Mouse (Mus musculus) midbrain, embryonic 15.5 days (tissue): ENCODE data around the gene Gm42417. TPM values are rescaled to one million over a fixed set of nuclear protein-coding genes. Genes with fewer than 3 reads are reported as not detected.

Experiments
- ATAC-seq: fragments of 200-750 bp; cut with Nextera tagmentation; replicated peaks from 2 replicates; pipeline ENCODE4 v1.8.0; 2017; ENCODE audit warnings: moderate TSS enrichment
- H3K27ac ChIP-seq: fragments of 300-500 bp; sonication (generic); 2 replicates; pipeline ENCODE4 v1.5.1; 2015; ENCODE audit warnings: mild to moderate bottlenecking, inconsistent platforms
- H3K27me3 ChIP-seq: fragments of 300-500 bp; sonication (generic); replicated peaks from 2 replicates; pipeline ENCODE4 v1.6.1; 2015; ENCODE audit warnings: inconsistent platforms
- H3K36me3 ChIP-seq: fragments of 300-500 bp; sonication (generic); replicated peaks from 2 replicates; pipeline ENCODE4 v1.6.1; 2015; ENCODE audit warnings: inconsistent platforms
- H3K4me1 ChIP-seq: fragments of 300-500 bp; sonication (generic); 2 replicates; pipeline ENCODE4 v1.6.1; 2015; ENCODE audit warnings: inconsistent platforms
- H3K4me2 ChIP-seq: fragments of 300-500 bp; sonication (generic); 2 replicates; pipeline ENCODE4 v1.6.1; 2015; ENCODE audit warnings: inconsistent platforms, mild to moderate bottlenecking, moderate library complexity
- H3K4me3 ChIP-seq: fragments of 300-500 bp; sonication (generic); 2 replicates; pipeline ENCODE4 v1.5.1; 2015; ENCODE audit warnings: mild to moderate bottlenecking, inconsistent platforms
- H3K9ac ChIP-seq: fragments of 300-500 bp; sonication (generic); 2 replicates; pipeline ENCODE4 v1.6.1; 2015; ENCODE audit warnings: mild to moderate bottlenecking, inconsistent platforms
- H3K9me3 ChIP-seq: fragments of 300-500 bp; sonication (generic); 2 replicates; pipeline ENCODE4 v1.6.1; 2016; ENCODE audit warnings: inconsistent platforms
- WGBS: fragments of 180-500 bp; shearing (Covaris S2); methylation state at CpG from one replicate; pipeline ENCODE4 v1.1.7; 2015; ENCODE audit warnings: mixed read lengths; 5-methylcytosine and 5-hydroxymethylcytosine counted together
- polyA plus RNA-seq: library from polyadenylated mRNA; unstranded; fragments of >200 nt; fragmentation: Nextera tagmentation; extraction: Ambion mirVana; gene quantifications from 2 replicates; pipeline ENCODE4 v1.2.1, GENCODE M21; 2015

Gene Gm42417
- 0.33 and 0.81 TPM in 2 replicates for polyA plus RNA-seq

GRCm38 (mm10) chr1:36539186-36539585 lies at the start of gene Gm42417:
Gene Gm42417 (minus strand): TSS chr1:36539429.
- Histone ChIP-seq H3K4me2 (no peak within 1 kb of the TSS), H3K4me1 (no peaks in the 10 kb centered on the region), H3K27ac (no peak within 1 kb of the TSS), H3K9me3 (no peaks in the 10 kb centered on the region), H3K9ac (no peak within 1 kb of the TSS), H3K27me3 (no peaks in the 10 kb centered on the region), H3K36me3 (peaks cover 23% of the 10 kb centered on the region; the same call in 1 of the 2 replicates), H3K4me3 (no peak within 1 kb of the TSS)
- WGBS, result 72% methylated on average over 9 of the region's 9 CpGs
- ATAC-seq, result no peak

- Histone ChIP-seq H3K4me1 (peaks cover 10% of the 10 kb centered on the region; the same call in 1 of the 2 replicates), H3K36me3 (no peaks in the 10 kb centered on the region), H3K9ac (no peak overlapping the region), H3K4me2 (no peak overlapping the region), H3K27me3 (peaks cover 7% of the 10 kb centered on the region; the same call in 1 of the 2 replicates), H3K27ac (no peak overlapping the region), H3K9me3 (no peaks in the 10 kb centered on the region), H3K4me3 (no peak overlapping the region)
- WGBS, result 88% methylated on average over 6 of the region's 6 CpGs
- no peak for ATAC-seq
Measured at GRCm38 (mm10) chr1:36587860-36588259, 48.6 kb upstream of the Gm42417 start.

- Histone ChIP-seq H3K36me3 (no peaks in the 10 kb centered on the region), H3K9ac (no peak overlapping the region), H3K4me2 (no peak overlapping the region), H3K9me3 (no peaks in the 10 kb centered on the region), H3K4me3 (no peak overlapping the region), H3K27me3 (peaks cover 8% of the 10 kb centered on the region; the same call in 1 of the 2 replicates), H3K27ac (no peak overlapping the region), H3K4me1 (peaks cover 11% of the 10 kb centered on the region)
- WGBS, result 49% methylated on average over 4 of the region's 4 CpGs
- no peak for ATAC-seq
Measured at GRCm38 (mm10) chr1:36586288-36586687, 47.1 kb upstream of the Gm42417 start.

- no peak overlapping the region for H3K4me3 ChIP-seq
- no peak for ATAC-seq
- H3K4me2 ChIP-seq, result no peak overlapping the region
- H3K9ac ChIP-seq, result no peak overlapping the region
- peaks cover 8% of the 10 kb centered on the region; the same call in 1 of the 2 replicates for H3K27me3 ChIP-seq
- H3K27ac ChIP-seq, result no peak overlapping the region
- no peaks in the 10 kb centered on the region for H3K36me3 ChIP-seq
- H3K9me3 ChIP-seq, result no peaks in the 10 kb centered on the region
- H3K4me1 ChIP-seq, result peaks cover 17% of the 10 kb centered on the region
- WGBS, result 86% methylated on average over 8 of the region's 8 CpGs
Measured at GRCm38 (mm10) chr1:36583408-36584116, 44.3 kb upstream of the Gm42417 start.

GRCm38 (mm10) chr1:36582211-36582610 lies 43.0 kb upstream of the Gm42417 start:
- Histone ChIP-seq H3K4me2 (no peak overlapping the region), H3K9ac (no peak overlapping the region), H3K4me3 (no peak overlapping the region), H3K27me3 (peaks cover 8% of the 10 kb centered on the region; the same call in 1 of the 2 replicates), H3K4me1 (peaks cover 17% of the 10 kb centered on the region), H3K27ac (no peak overlapping the region), H3K9me3 (no peaks in the 10 kb centered on the region), H3K36me3 (no peaks in the 10 kb centered on the region)
- ATAC-seq, result no peak
- WGBS, result 72% methylated on average over 8 of the region's 8 CpGs

- no peak for ATAC-seq
- H3K4me1 ChIP-seq, result peaks cover 17% of the 10 kb centered on the region
- no peak overlapping the region for H3K4me2 ChIP-seq
- H3K9me3 ChIP-seq, result no peaks in the 10 kb centered on the region
- peaks cover 8% of the 10 kb centered on the region; the same call in 1 of the 2 replicates for H3K27me3 ChIP-seq
- 51% methylated on average over 5 of the region's 5 CpGs for WGBS
- no peaks in the 10 kb centered on the region for H3K36me3 ChIP-seq
- no peak overlapping the region for H3K4me3 ChIP-seq
- H3K27ac ChIP-seq, result peak overlapping the region; percentile 84; the same call in 1 of the 2 replicates
- H3K9ac ChIP-seq, result no peak overlapping the region
Measured at GRCm38 (mm10) chr1:36581260-36581659, 42.0 kb upstream of the Gm42417 start.

GRCm38 (mm10) chr1:36580384-36581207 lies 41.4 kb upstream of the Gm42417 start:
- no peak overlapping the region for H3K4me3 ChIP-seq
- peak overlapping the region; percentile 84 for H3K27ac ChIP-seq
- peak overlapping the region; percentile 15 for H3K9ac ChIP-seq
- peaks cover 17% of the 10 kb centered on the region for H3K4me1 ChIP-seq
- under 1% methylated on average over 17 of the region's 17 CpGs for WGBS
- H3K27me3 ChIP-seq, result peaks cover 6% of the 10 kb centered on the region; the same call in 1 of the 2 replicates
- H3K4me2 ChIP-seq, result peak overlapping the region; percentile 30
- peak; percentile 89 for ATAC-seq
- no peaks in the 10 kb centered on the region for H3K9me3 ChIP-seq
- no peaks in the 10 kb centered on the region for H3K36me3 ChIP-seq

GRCm38 (mm10) chr1:36579974-36580383 lies 40.8 kb upstream of the Gm42417 start:
- Histone ChIP-seq H3K4me1 (peaks cover 17% of the 10 kb centered on the region), H3K4me2 (peak overlapping the region; percentile 30), H3K9ac (peak overlapping the region; percentile 15), H3K36me3 (no peaks in the 10 kb centered on the region), H3K27me3 (peaks cover 3% of the 10 kb centered on the region; the same call in 1 of the 2 replicates), H3K9me3 (no peaks in the 10 kb centered on the region), H3K4me3 (no peak overlapping the region), H3K27ac (peak overlapping the region; percentile 84)
- 13% methylated on average over 6 of the region's 6 CpGs for WGBS
- ATAC-seq, result peak; percentile 52

- 76% methylated on average over 6 of the region's 6 CpGs for WGBS
- Histone ChIP-seq H3K9ac (no peak overlapping the region), H3K9me3 (no peaks in the 10 kb centered on the region), H3K4me3 (no peak overlapping the region), H3K27me3 (no peaks in the 10 kb centered on the region), H3K36me3 (no peaks in the 10 kb centered on the region), H3K4me1 (peaks cover 17% of the 10 kb centered on the region), H3K27ac (no peak overlapping the region), H3K4me2 (no peak overlapping the region)
- ATAC-seq, result no peak
Measured at GRCm38 (mm10) chr1:36576991-36577675, 37.9 kb upstream of the Gm42417 start.

- Histone ChIP-seq H3K9me3 (no peaks in the 10 kb centered on the region), H3K9ac (no peak overlapping the region), H3K4me1 (peaks cover 7% of the 10 kb centered on the region)
Measured at GRCm38 (mm10) chr1:36575347-36575746, 36.1 kb upstream of the Gm42417 start.

GRCm38 (mm10) chr1:36574196-36574955 lies 35.1 kb upstream of the Gm42417 start:
- no peaks in the 10 kb centered on the region for H3K4me1 ChIP-seq
- H3K4me3 ChIP-seq, result no peak overlapping the region
- 70% methylated on average over 5 of the region's 5 CpGs for WGBS
- no peaks in the 10 kb centered on the region for H3K9me3 ChIP-seq
- 0 out of 2 replicates have a peak overlapping the region, but pooled peaks have one; percentile 3 for H3K9ac ChIP-seq
- no peaks in the 10 kb centered on the region for H3K27me3 ChIP-seq
- ATAC-seq, result no peak
- no peak overlapping the region for H3K27ac ChIP-seq
- no peak overlapping the region for H3K4me2 ChIP-seq
- no peaks in the 10 kb centered on the region for H3K36me3 ChIP-seq

More at GRCm38 (mm10) chr1:36575347-36575746, 36.1 kb upstream of the Gm42417 start:
- WGBS, result 65% methylated on average over 6 of the region's 6 CpGs
- no peaks in the 10 kb centered on the region for H3K36me3 ChIP-seq
- no peak overlapping the region for H3K4me3 ChIP-seq
- H3K4me2 ChIP-seq, result no peak overlapping the region
- no peak overlapping the region for H3K27ac ChIP-seq
- no peaks in the 10 kb centered on the region for H3K27me3 ChIP-seq
- ATAC-seq, result no peak
